Mouse (Mus musculus) hindbrain, embryonic 12.5 days (tissue): ENCODE data around the gene Sdc4. TPM values are rescaled to one million over a fixed set of nuclear protein-coding genes. Genes with fewer than 3 reads are reported as not detected.

Source experiments
- ATAC-seq: fragments of 200-750 bp; cut with Nextera tagmentation; 2 replicates; pipeline ENCODE4 v1.8.0; 2017; ENCODE audit warnings: moderate TSS enrichment; ENCODE audit not compliant: low FRiP score
- H3K27ac ChIP-seq: fragments of 300-500 bp; sonication (generic); 2 replicates; pipeline ENCODE4 v1.5.1; 2016; ENCODE audit warnings: mild to moderate bottlenecking
- H3K27me3 ChIP-seq: fragments of 300-500 bp; sonication (generic); 2 replicates; pipeline ENCODE4 v1.6.1; 2016; ENCODE audit warnings: mild to moderate bottlenecking
- H3K36me3 ChIP-seq: fragments of 300-500 bp; sonication (generic); 2 replicates; pipeline ENCODE4 v1.6.1; 2016; ENCODE audit warnings: mild to moderate bottlenecking
- H3K4me1 ChIP-seq: fragments of 300-500 bp; sonication (generic); 2 replicates; pipeline ENCODE4 v1.6.1; 2016
- H3K4me2 ChIP-seq: fragments of 300-500 bp; sonication (generic); replicated peaks from 2 replicates; pipeline ENCODE4 v1.6.1; 2016; ENCODE audit warnings: mild to moderate bottlenecking
- H3K4me3 ChIP-seq: fragments of 300-500 bp; sonication (generic); 2 replicates; pipeline ENCODE4 v1.5.1; 2016; ENCODE audit warnings: mild to moderate bottlenecking
- H3K9ac ChIP-seq: fragments of 300-500 bp; sonication (generic); 2 replicates; pipeline ENCODE4 v1.6.1; 2016; ENCODE audit warnings: mild to moderate bottlenecking, moderate library complexity
- H3K9me3 ChIP-seq: fragments of 300-500 bp; sonication (generic); replicated peaks from 2 replicates; pipeline ENCODE4 v1.6.1; 2016; ENCODE audit warnings: mild to moderate bottlenecking
- WGBS: fragments of 180-500 bp; shearing (Covaris S2); methylation state at CpG from one replicate; pipeline ENCODE4 v1.1.7; 2016; 5-methylcytosine and 5-hydroxymethylcytosine counted together
- polyA plus RNA-seq: library from polyadenylated mRNA; unstranded; fragments of >200 nt; fragmentation: Nextera tagmentation; extraction: Ambion mirVana; gene quantifications from 2 replicates; pipeline ENCODE4 v1.2.1, GENCODE M21; 2016

The Sdc4 gene
- polyA plus RNA-seq, 1 experiment from 2014 or later, result 18.8 TPM

GRCm38 (mm10) chr2:164405519-164405918 is 38.2 kb downstream of the Sdc4 start:
- Histone ChIP-seq H3K27me3 (peaks cover 99% of the 10 kb centered on the region), H3K4me3 (no peak overlapping the region), H3K9me3 (no peaks in the 10 kb centered on the region), H3K4me1 (peaks cover 15% of the 10 kb centered on the region), H3K27ac (no peak overlapping the region), H3K9ac (no peak overlapping the region), H3K4me2 (no peak overlapping the region), H3K36me3 (no peaks in the 10 kb centered on the region)
- ATAC-seq, result no peak
- WGBS, result 42% methylated on average over 5 of the region's 5 CpGs

GRCm38 (mm10) chr2:164405060-164405459 is 38.6 kb downstream of the Sdc4 start, which contains the start of gene Matn4:
Matn4 (minus strand) TSS chr2:164405160.
- Histone ChIP-seq H3K4me2 (peak within 1 kb of the TSS; percentile 59), H3K4me1 (peaks cover 19% of the 10 kb centered on the region), H3K9me3 (no peaks in the 10 kb centered on the region), H3K27ac (no peak within 1 kb of the TSS), H3K36me3 (no peaks in the 10 kb centered on the region), H3K9ac (peak within 1 kb of the TSS; percentile 15), H3K4me3 (peak within 1 kb of the TSS; percentile 33), H3K27me3 (peaks cover 99% of the 10 kb centered on the region)
- 5% methylated on average over 9 of the region's 9 CpGs for WGBS
- ATAC-seq, result no peak

DNA sequence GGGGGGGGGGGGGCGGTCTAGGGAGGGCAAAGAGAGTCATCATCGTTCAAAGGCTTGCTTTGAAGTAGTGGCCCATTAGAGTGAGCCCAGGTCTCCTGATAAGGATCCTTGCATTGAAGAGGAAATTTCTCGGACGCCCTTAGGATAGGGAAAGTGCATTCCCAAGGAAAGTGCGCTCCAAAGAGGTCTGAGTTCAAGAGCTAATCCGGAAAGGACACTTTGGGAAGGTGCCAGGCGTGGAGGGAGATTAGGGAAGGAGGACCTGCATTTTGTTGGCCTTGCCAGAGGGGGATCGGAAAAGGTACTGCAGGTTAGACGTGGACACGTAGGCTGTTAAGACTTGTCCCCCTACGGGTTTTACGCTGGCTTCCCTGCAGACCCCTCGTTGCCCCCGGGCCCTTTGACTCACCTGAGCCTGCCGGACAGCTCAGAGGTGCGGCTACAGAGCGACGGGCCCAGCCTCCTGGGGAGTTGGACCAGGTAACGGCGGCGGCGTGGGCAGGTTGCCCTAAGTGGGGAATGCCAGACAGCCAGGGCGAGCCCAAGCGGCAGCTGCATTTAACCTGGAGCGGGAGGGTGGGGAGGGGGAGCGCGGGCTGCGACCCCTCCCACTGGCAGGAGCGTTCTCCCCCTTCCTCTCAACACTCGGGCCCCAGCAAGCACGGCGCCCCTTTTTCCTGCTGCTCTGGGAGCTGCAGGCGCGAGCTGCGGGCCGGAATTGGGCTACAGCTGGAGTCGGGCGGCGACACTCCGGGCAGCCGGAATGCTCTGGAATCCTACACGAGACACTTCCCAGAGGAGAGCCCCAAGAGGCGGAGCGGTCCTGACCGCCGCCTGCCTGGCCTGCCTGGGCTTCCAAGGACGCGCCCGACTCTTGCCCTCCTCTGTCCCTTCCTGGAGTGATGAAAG is 39.4 kb downstream of the Sdc4 start:
- no peaks in the 10 kb centered on the region for H3K9me3 ChIP-seq
- H3K9ac ChIP-seq, result peak overlapping the region; percentile 15
- no peak overlapping the region for H3K27ac ChIP-seq
- H3K4me1 ChIP-seq, result peaks cover 19% of the 10 kb centered on the region
- WGBS, result 1% methylated on average over 46 of the region's 49 CpGs
- H3K4me2 ChIP-seq, result peak overlapping the region; percentile 59
- peak overlapping the region; percentile 33 for H3K4me3 ChIP-seq
- no peaks in the 10 kb centered on the region for H3K36me3 ChIP-seq
- ATAC-seq, result no peak
- H3K27me3 ChIP-seq, result peaks cover 99% of the 10 kb centered on the region

DNA sequence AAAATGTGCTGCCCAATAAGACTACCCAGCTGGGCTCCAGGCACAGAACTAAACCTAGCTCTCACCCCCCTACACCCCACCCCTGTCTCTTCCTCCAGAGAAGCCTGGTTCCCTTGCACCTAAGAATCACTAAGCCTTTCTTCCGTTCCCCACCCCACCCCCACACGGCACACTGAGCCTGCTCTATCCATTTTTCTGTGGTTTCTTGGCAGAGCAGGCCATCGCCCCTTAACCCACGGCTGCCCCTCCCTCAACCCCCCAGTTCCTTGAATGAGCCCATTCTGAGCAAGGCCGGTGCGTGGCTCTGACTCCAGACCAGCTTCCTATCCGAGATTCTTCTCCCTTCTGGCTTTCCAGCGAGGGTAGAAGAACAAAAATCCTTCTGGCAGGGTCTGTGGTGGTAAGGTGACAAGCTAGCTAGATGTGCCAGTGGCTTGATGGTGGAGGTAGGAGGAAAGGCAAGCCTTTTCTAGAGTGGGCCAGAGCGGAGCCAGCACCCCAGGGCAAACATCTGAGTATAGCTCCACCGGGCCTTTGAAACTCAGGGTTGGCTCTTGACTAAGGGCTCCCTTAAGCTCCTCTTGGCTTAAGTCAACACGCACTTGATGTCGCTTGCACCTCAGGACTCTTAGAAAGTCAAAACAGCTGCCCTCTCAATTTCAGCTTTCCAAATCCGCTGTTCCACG is 40.1 kb downstream of the Sdc4 start:
- no peak for ATAC-seq
- Histone ChIP-seq H3K4me3 (peak overlapping the region; percentile 4), H3K27ac (no peak overlapping the region), H3K27me3 (peaks cover 98% of the 10 kb centered on the region), H3K9ac (no peak overlapping the region), H3K4me2 (peak overlapping the region; percentile 59), H3K4me1 (peaks cover 19% of the 10 kb centered on the region), H3K9me3 (no peaks in the 10 kb centered on the region), H3K36me3 (no peaks in the 10 kb centered on the region)
- WGBS, result 9% methylated on average over 14 of the region's 14 CpGs

GRCm38 (mm10) chr2:164402906-164403305 is 40.8 kb downstream of the Sdc4 start, which contains the start of gene Rbpjl:
Rbpjl (plus strand) TSS chr2:164403141.
- ATAC-seq, result no peak
- H3K36me3 ChIP-seq, result no peaks in the 10 kb centered on the region
- peak within 1 kb of the TSS; percentile 59 for H3K4me2 ChIP-seq
- no peak within 1 kb of the TSS for H3K27ac ChIP-seq
- peaks cover 92% of the 10 kb centered on the region for H3K27me3 ChIP-seq
- H3K9me3 ChIP-seq, result peaks cover 5% of the 10 kb centered on the region; the same call in 1 of the 2 replicates
- peak within 1 kb of the TSS; percentile 4 for H3K4me3 ChIP-seq
- H3K4me1 ChIP-seq, result peaks cover 19% of the 10 kb centered on the region
- WGBS, result 5% methylated on average over 17 of the region's 17 CpGs
- no peak within 1 kb of the TSS for H3K9ac ChIP-seq

GRCm38 (mm10) chr2:164396911-164397310 is 46.8 kb downstream of the Sdc4 start:
- H3K27me3 ChIP-seq, result peaks cover 50% of the 10 kb centered on the region
- H3K9ac ChIP-seq, result no peak overlapping the region
- no peak for ATAC-seq
- no peak overlapping the region for H3K4me3 ChIP-seq
- H3K4me2 ChIP-seq, result no peak overlapping the region
- peaks cover 12% of the 10 kb centered on the region; the same call in 1 of the 2 replicates for H3K9me3 ChIP-seq
- no peak overlapping the region for H3K27ac ChIP-seq
- 74% methylated on average over 12 of the region's 12 CpGs for WGBS
- H3K36me3 ChIP-seq, result no peaks in the 10 kb centered on the region
- H3K4me1 ChIP-seq, result peaks cover 10% of the 10 kb centered on the region

DNA sequence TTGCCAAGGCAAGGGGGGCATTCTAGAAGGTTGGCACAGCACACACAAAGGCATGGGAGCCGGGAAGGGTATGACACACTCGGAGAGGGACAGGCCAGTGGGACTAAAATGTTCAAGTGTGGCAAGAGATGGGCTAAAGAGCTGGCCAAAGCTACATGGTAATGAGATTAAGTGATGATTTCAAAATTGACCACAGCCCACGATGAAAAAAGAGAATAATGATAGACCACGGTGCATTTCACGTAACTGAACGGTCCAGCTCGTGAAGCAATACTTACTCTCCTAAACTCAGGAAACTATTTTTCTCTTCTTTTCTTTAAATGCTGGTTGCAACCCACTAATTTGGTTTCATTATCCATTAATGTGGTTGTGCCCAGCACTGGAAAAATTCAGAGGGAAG is 47.6 kb downstream of the Sdc4 start:
- Histone ChIP-seq H3K9ac (no peak overlapping the region), H3K27me3 (peaks cover 42% of the 10 kb centered on the region), H3K9me3 (peaks cover 12% of the 10 kb centered on the region; the same call in 1 of the 2 replicates), H3K36me3 (no peaks in the 10 kb centered on the region), H3K27ac (no peak overlapping the region), H3K4me1 (peaks cover 9% of the 10 kb centered on the region), H3K4me3 (no peak overlapping the region), H3K4me2 (no peak overlapping the region)
- 89% methylated on average over 7 of the region's 7 CpGs for WGBS
- ATAC-seq, result no peak

DNA sequence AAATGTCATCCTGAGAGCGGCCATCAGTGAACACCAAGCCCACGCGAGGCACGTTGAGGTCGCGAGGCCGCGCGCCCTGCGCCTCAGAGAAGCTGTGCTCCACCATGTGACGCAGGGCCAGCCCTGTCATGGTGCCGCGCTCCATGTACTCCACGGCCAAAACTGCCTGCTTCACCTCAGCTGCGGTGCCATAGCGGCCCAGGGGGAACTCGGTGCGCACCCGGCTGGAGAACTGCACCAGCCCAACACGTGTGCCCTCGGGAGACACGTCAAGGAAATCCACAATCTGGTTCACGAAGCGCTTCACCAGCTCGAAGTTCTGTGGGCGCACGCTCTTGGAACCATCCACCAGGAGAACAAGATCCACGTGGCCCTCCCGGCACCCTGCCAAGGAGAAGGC is 50.6 kb downstream of the Sdc4 start:
- H3K27ac ChIP-seq, result no peak overlapping the region
- H3K36me3 ChIP-seq, result no peaks in the 10 kb centered on the region
- peaks cover 9% of the 10 kb centered on the region; the same call in 1 of the 2 replicates for H3K9me3 ChIP-seq
- no peak overlapping the region for H3K9ac ChIP-seq
- H3K27me3 ChIP-seq, result peaks cover 34% of the 10 kb centered on the region
- no peak for ATAC-seq
- no peak overlapping the region for H3K4me3 ChIP-seq
- 77% methylated on average over 29 of the region's 29 CpGs for WGBS
- H3K4me1 ChIP-seq, result peaks cover 4% of the 10 kb centered on the region
- H3K4me2 ChIP-seq, result no peak overlapping the region

DNA sequence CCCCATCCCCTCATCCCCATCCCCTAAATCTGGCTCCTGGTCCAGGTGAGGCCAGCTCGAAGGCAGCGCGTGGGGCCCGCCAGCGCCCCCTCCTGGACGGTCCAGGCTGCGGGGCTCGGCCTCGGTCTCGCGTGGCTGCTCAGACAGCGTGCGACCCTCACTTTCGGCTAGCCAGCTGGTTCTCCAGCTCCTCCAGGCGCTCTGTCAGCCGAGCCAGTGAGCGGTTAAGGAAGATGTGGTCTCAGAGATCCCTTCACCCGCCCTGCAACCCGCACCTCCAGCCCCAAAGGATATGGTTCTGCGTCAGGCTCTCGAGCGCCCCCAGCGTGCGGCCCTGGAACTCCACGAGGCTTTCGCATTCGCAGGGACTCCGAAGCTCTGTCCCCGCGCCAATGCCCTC is 54.2 kb downstream of the Sdc4 start:
- Histone ChIP-seq H3K4me2 (peak overlapping the region; percentile 56), H3K4me1 (peaks cover 15% of the 10 kb centered on the region), H3K9me3 (no peaks in the 10 kb centered on the region), H3K9ac (peak overlapping the region; percentile 57), H3K36me3 (no peaks in the 10 kb centered on the region), H3K27me3 (peaks cover 32% of the 10 kb centered on the region), H3K27ac (peak overlapping the region; percentile 71), H3K4me3 (peak overlapping the region; percentile 39)
- WGBS, result 1% methylated on average over 30 of the region's 30 CpGs
- ATAC-seq, result peak; percentile 49

DNA sequence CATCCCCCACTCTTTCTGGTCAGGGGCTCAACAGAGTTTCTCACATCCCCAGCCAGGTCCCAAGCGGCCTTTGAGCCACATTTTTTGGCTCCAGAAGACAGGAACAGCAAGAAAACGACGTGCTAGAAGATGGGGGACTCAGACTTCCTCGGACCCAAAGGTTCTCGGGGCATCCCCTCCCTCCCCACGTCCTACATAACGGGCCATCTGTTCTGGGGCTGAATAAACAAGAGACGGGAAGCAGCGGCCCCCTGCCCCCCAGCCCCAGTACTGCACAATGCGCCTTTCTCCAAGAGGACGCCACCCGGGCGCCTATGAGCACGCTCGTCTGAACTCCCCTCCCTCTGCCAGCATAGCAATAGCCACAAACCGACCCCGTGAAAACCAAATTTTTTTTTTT is 54.7 kb downstream of the Sdc4 start, which contains the start of gene Slpi:
Slpi (minus strand) TSS at position 76 of the 400 bp plus-strand sequence.
- ATAC-seq, result peak; percentile 71
- peak within 1 kb of the TSS; percentile 71 for H3K27ac ChIP-seq

DNA sequence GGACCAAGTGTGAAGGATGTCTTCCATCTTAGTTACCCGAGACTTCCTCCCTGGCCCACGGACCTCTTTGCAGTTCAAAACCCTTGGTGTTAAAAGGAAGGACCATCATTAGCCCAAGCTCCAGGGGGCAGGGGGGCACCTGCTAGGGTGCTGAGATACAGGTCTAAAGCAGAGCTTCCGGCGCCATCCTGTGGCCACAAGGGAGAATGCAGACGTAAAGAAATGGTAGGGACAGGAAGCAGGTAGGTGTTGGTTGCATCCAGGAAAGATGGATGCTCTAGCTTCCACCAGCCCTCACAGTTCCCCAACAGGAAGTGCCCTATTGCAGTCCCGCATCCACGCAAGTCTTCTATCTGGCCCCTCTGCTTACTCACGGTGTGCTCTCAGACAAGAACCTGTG is 56.7 kb downstream of the Sdc4 start:
- H3K4me1 ChIP-seq, result peaks cover 18% of the 10 kb centered on the region
- whole genome bisulfite sequencing, result 17% methylated on average over 8 of the region's 8 CpGs
- H3K4me2 ChIP-seq, result no peak overlapping the region
- H3K36me3 ChIP-seq, result no peaks in the 10 kb centered on the region
- H3K27me3 ChIP-seq, result peaks cover 26% of the 10 kb centered on the region
- H3K9ac ChIP-seq, result no peak overlapping the region
- ATAC-seq, result no peak
- H3K27ac ChIP-seq, result no peak overlapping the region
- H3K4me3 ChIP-seq, result no peak overlapping the region
- no peaks in the 10 kb centered on the region for H3K9me3 ChIP-seq

More for the DNA sequence above, 54.7 kb downstream of the Sdc4 start, which contains the start of gene Slpi:
- peak within 1 kb of the TSS; percentile 39 for H3K4me3 ChIP-seq
- peaks cover 32% of the 10 kb centered on the region for H3K27me3 ChIP-seq
- H3K36me3 ChIP-seq, result no peaks in the 10 kb centered on the region
- no peaks in the 10 kb centered on the region for H3K9me3 ChIP-seq
- peaks cover 16% of the 10 kb centered on the region for H3K4me1 ChIP-seq
- peak within 1 kb of the TSS; percentile 56 for H3K4me2 ChIP-seq
- WGBS, result 1% methylated on average over 17 of the region's 17 CpGs
- H3K9ac ChIP-seq, result peak within 1 kb of the TSS; percentile 57
